Mouse (Mus musculus) heart, postnatal 0 days (tissue): ENCODE measurements around the gene Ston2.

Experiments
- CTCF ChIP-seq: IDR thresholded peaks from 2 replicates; pipeline ENCODE4 v1.5.1; 2016; ENCODE audit warnings: antibody characterized with exemption, control low read depth, low read depth
- EP300 ChIP-seq: IDR thresholded peaks from 2 replicates; pipeline ENCODE4 v1.6.1; 2016; ENCODE audit warnings: antibody characterized with exemption, low read depth

GRCm38 (mm10) chr12:91815552-91815951 is 27.4 kb upstream of the Ston2 start:
- TF ChIP-seq CTCF (no peak), EP300 (no peak)
